Mouse (Mus musculus): Measurements from ENCODE around the gene Gm49320. TPM values are rescaled to one million over a fixed set of nuclear protein-coding genes. Genes with fewer than 3 reads are reported as not detected.
"Not testable (repeated sequence)": the region's sequence is repeated elsewhere in the genome, so short reads cannot be mapped to it uniquely, and the experiment has no call there.

Gene Gm49320
- polyA plus RNA-seq, 1 experiment = not detected

DNA sequence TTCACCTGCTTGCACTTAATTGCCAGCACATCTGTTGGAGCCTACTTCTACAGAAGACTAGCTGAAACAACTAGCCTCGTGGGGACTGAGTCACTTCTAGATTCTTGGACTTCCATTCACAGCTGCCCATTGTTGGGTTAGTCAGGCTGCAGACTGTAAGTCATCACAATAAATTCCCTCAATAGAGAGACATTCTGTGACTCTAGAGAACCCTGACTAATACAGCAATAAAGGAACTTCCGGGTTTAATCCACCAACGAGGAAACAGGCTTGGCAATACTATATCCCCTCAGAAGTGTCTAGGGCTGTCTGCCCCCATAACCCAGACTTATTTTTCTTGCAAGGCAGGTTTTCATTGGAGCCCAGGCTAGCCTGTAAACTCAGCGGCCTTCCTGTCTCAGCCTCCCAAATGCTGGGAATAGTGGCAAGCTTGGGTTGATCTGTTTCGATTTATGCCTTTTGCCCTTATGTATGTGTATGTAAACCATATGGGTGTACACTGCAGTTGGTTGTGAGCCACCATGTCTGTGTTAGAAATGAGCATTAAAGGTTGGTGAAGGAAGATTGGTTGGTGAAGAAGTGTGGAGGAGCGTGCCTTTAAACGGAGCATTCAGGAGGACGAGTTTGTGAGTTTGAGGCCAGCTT is 13.6 kb downstream of the Gm49320 start:
- peaks cover 33% of the 10 kb centered on the region for H3K4me1 ChIP-seq (ENCODE audit: control insufficient read depth, insufficient read depth, low read length)
- 36% methylated on average over 8 of the region's 8 CpGs for WGBS
- no peak for TF ChIP-seq POLR2A (IDR thresholded peaks at IDR 0.05; ENCODE audit: insufficient read depth, low read depth, low read length)
- TF ChIP-seq CTCF (IDR thresholded peaks at IDR 0.05; ENCODE audit: insufficient read depth, low read depth, low read length) = no peak
- peak overlapping the region; percentile 92 for H3K4me3 ChIP-seq (ENCODE audit: insufficient read depth, low read depth, low read length)
- peak overlapping the region; percentile 35 for H3K27ac ChIP-seq (ENCODE audit: insufficient read depth, low read depth, low read length)

- H3K27ac ChIP-seq (ENCODE audit: insufficient read depth, low read depth, low read length) = peak within 1 kb of the TSS; percentile 70
- peaks cover 40% of the 10 kb centered on the region for H3K4me1 ChIP-seq (ENCODE audit: control insufficient read depth, insufficient read depth, low read length)
- TF ChIP-seq POLR2A (IDR thresholded peaks at IDR 0.05; ENCODE audit: insufficient read depth, low read depth, low read length) = peak; percentile 53
- TF ChIP-seq CTCF (IDR thresholded peaks at IDR 0.05; ENCODE audit: insufficient read depth, low read depth, low read length) = no peak
- H3K4me3 ChIP-seq (ENCODE audit: insufficient read depth, low read depth, low read length) = peak within 1 kb of the TSS; percentile 92
- 1% methylated on average over 69 of the region's 69 CpGs for WGBS
These were observed 14.5 kb downstream of the Gm49320 start, which contains the start of gene Snapc2 for GRCm38 (mm10) chr8:4252934-4253841. TSS of gene Snapc2 (plus strand) at chr8:4253080.

- 25% methylated on average over 6 of the region's 6 CpGs for WGBS
- peaks cover 46% of the 10 kb centered on the region for H3K4me1 ChIP-seq (ENCODE audit: control insufficient read depth, insufficient read depth, low read length)
These were observed 15.3 kb downstream of the Gm49320 start for GRCm38 (mm10) chr8:4254001-4254400.

DNA sequence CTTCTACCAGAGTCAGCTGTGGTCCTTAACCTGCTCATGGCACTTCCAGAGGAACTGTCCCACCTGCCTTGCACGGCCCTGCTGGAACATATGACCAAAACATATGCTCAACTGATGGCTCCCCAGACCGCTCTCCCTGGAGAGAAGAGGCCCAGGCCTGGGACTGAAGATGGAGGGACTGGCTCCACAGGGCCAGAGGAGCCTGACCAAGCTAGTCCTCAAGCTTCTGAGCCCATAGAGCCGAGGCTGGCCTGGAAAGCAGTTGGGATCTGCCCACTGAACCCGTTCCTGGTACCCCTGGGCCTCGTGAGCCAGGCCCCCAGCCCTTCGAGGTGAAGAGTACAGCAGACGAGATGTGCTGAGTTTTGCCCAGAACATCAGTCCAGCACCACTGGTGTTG is 16.8 kb downstream of the Gm49320 start:
- not testable (repeated sequence) for H3K4me3 ChIP-seq (ENCODE audit: insufficient read depth, low read depth, low read length)
- Histone ChIP-seq H3K27ac (ENCODE audit: insufficient read depth, low read depth, low read length) (0 out of 2 replicates have a peak overlapping the region, but pooled peaks have one; percentile 89), H3K4me1 (ENCODE audit: control insufficient read depth, insufficient read depth, low read length) (peaks cover 53% of the 10 kb centered on the region)
- WGBS = 89% methylated on average over 7 of the region's 7 CpGs

More at GRCm38 (mm10) chr8:4254001-4254400, 15.3 kb downstream of the Gm49320 start:
- H3K27ac ChIP-seq (ENCODE audit: insufficient read depth, low read depth, low read length) = no peak overlapping the region
- TF ChIP-seq POLR2A (IDR thresholded peaks at IDR 0.05; ENCODE audit: insufficient read depth, low read depth, low read length) = no peak
- TF ChIP-seq CTCF (IDR thresholded peaks at IDR 0.05; ENCODE audit: insufficient read depth, low read depth, low read length) = no peak
- peak overlapping the region; percentile 13; the same call in 1 of the 2 replicates for H3K4me3 ChIP-seq (ENCODE audit: insufficient read depth, low read depth, low read length)

DNA sequence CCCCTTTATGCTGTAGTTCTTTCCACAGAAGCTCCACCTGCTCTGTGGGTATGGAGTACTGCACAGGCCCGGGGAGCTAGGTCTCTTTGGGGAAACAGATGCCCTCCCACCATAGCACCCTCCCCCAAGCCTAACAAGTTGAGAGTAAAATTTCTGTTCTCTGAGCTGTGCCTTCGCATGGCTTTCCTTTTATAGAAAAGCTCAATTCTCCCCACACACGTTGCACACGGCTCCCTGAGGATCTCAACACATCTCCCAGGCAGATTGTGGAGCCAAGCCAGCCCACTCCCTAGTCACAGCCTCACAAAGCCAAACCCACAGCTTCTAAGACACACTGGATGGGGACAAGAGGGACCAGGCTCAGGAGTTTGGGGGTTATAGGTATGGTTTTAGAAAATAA is 18.2 kb downstream of the Gm49320 start:
- Histone ChIP-seq H3K4me1 (ENCODE audit: control insufficient read depth, insufficient read depth, low read length) (peaks cover 51% of the 10 kb centered on the region), H3K4me3 (ENCODE audit: insufficient read depth, low read depth, low read length) (0 out of 2 replicates have a peak overlapping the region, but pooled peaks have one; percentile 95), H3K27ac (ENCODE audit: insufficient read depth, low read depth, low read length) (peak overlapping the region; percentile 92)
- 10% methylated on average over 4 of the region's 4 CpGs for WGBS
- TF ChIP-seq POLR2A (IDR thresholded peaks at IDR 0.05; ENCODE audit: insufficient read depth, low read depth, low read length) = no peak; the same call in 1 of the 2 replicates
- no peak for TF ChIP-seq CTCF (IDR thresholded peaks at IDR 0.05; ENCODE audit: insufficient read depth, low read depth, low read length)

DNA sequence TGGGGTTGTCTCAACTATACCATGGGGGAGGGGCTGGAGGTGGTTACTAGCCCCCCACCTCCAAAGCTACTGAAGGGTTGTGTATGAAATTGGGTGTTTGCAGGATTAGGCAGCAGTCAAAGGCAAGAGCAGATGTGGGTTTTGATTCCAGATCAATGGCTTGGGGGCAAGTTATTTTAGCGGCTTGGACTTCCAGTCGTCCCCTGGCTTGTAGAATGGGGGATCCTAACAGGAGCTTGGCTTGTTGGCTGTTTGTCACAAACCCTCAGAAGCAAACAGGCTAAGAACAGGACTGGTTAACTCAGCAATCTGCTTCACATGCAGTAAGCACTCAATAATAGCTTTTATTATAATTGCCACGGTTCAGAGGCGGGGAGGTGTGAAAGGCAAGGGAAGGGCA is 18.7 kb downstream of the Gm49320 start:
- Histone ChIP-seq H3K4me3 (ENCODE audit: insufficient read depth, low read depth, low read length) (peak overlapping the region; percentile 95), H3K4me1 (ENCODE audit: control insufficient read depth, insufficient read depth, low read length) (peaks cover 50% of the 10 kb centered on the region), H3K27ac (ENCODE audit: insufficient read depth, low read depth, low read length) (peak overlapping the region; percentile 92)
- WGBS = 23% methylated on average over 4 of the region's 4 CpGs
- no peak for TF ChIP-seq POLR2A (IDR thresholded peaks at IDR 0.05; ENCODE audit: insufficient read depth, low read depth, low read length)
- TF ChIP-seq CTCF (IDR thresholded peaks at IDR 0.05; ENCODE audit: insufficient read depth, low read depth, low read length) = no peak

DNA sequence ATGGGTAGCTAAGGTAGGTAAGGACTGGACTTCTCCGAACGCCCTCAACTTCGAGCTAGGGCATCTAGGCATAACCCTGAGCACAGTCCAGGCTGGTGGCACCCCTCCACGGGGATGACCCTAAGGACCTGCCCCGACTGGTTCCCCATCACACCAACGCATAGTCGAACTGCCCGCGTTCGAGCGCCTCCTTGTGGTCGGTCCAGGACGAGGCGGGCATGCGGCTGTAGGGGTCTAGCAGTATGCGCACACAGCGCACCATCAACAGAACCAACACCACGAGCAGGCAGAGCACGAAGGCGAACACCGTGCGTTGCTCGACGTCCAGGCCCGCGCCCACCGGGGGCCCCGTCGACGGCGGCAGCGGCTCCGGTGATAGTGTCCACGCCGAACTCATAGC is 19.6 kb downstream of the Gm49320 start:
- peak overlapping the region; percentile 92 for H3K27ac ChIP-seq (ENCODE audit: insufficient read depth, low read depth, low read length)
- H3K4me1 ChIP-seq (ENCODE audit: control insufficient read depth, insufficient read depth, low read length) = peaks cover 47% of the 10 kb centered on the region
- TF ChIP-seq CTCF (IDR thresholded peaks at IDR 0.05; ENCODE audit: insufficient read depth, low read depth, low read length) = peak; percentile 92
- no peak for TF ChIP-seq POLR2A (IDR thresholded peaks at IDR 0.05; ENCODE audit: insufficient read depth, low read depth, low read length)
- WGBS = 3% methylated on average over 35 of the region's 35 CpGs
- H3K4me3 ChIP-seq (ENCODE audit: insufficient read depth, low read depth, low read length) = peak overlapping the region; percentile 95

GRCm38 (mm10) chr8:4258678-4259077 is 20.0 kb downstream of the Gm49320 start:
- peak overlapping the region; percentile 92 for H3K27ac ChIP-seq (ENCODE audit: insufficient read depth, low read depth, low read length)
- TF ChIP-seq CTCF (IDR thresholded peaks at IDR 0.05; ENCODE audit: insufficient read depth, low read depth, low read length) = no peak
- TF ChIP-seq POLR2A (IDR thresholded peaks at IDR 0.05; ENCODE audit: insufficient read depth, low read depth, low read length) = no peak
- peaks cover 47% of the 10 kb centered on the region for H3K4me1 ChIP-seq (ENCODE audit: control insufficient read depth, insufficient read depth, low read length)
- WGBS = under 1% methylated on average over 32 of the region's 32 CpGs
- peak overlapping the region; percentile 95 for H3K4me3 ChIP-seq (ENCODE audit: insufficient read depth, low read depth, low read length)

Measured in olfactory bulb, adult 2 months (tissue).